Mouse (Mus musculus) neural tube, embryonic 12.5 days (tissue): ENCODE measurements around the gene Tox3. TPM values are rescaled to one million over a fixed set of nuclear protein-coding genes. Genes with fewer than 3 reads are reported as not detected.

Experiments
- ATAC-seq: fragments of 200-750 bp; cut with Nextera tagmentation; 2 replicates; pipeline ENCODE4 v1.8.0; 2017; ENCODE audit warnings: low read depth, mild to moderate bottlenecking, moderate TSS enrichment, moderate library complexity; ENCODE audit not compliant: low FRiP score
- H3K27ac ChIP-seq: fragments of 300-500 bp; sonication (generic); 2 replicates; pipeline ENCODE4 v1.5.1; 2016
- H3K27me3 ChIP-seq: fragments of 300-500 bp; sonication (generic); replicated peaks from 2 replicates; pipeline ENCODE4 v1.6.1; 2016; ENCODE audit warnings: mild to moderate bottlenecking
- H3K36me3 ChIP-seq: fragments of 300-500 bp; sonication (generic); 2 replicates; pipeline ENCODE4 v1.6.1; 2016; ENCODE audit warnings: mild to moderate bottlenecking
- H3K4me1 ChIP-seq: fragments of 300-500 bp; sonication (generic); 2 replicates; pipeline ENCODE4 v1.6.1; 2016
- H3K4me2 ChIP-seq: fragments of 300-500 bp; sonication (generic); replicated peaks from 2 replicates; pipeline ENCODE4 v1.6.1; 2016; ENCODE audit warnings: mild to moderate bottlenecking
- H3K4me3 ChIP-seq: fragments of 300-500 bp; sonication (generic); 2 replicates; pipeline ENCODE4 v1.5.1; 2016
- H3K9ac ChIP-seq: fragments of 300-500 bp; sonication (generic); 2 replicates; pipeline ENCODE4 v1.6.1; 2016; ENCODE audit warnings: mild to moderate bottlenecking
- H3K9me3 ChIP-seq: fragments of 300-500 bp; sonication (generic); 2 replicates; pipeline ENCODE4 v1.6.1; 2016; ENCODE audit warnings: mild to moderate bottlenecking
- WGBS: fragments of 180-500 bp; shearing (Covaris S2); methylation state at CpG from one replicate; pipeline ENCODE4 v1.1.7; 2016; 5-methylcytosine and 5-hydroxymethylcytosine counted together
- polyA plus RNA-seq: library from polyadenylated mRNA; unstranded; fragments of >200 nt; fragmentation: Nextera tagmentation; extraction: Ambion mirVana; gene quantifications from 2 replicates; pipeline ENCODE4 v1.2.1, GENCODE M21; 2016

Tox3 gene
- polyA plus RNA-seq, 1 experiment from 2014 or later = 55.7 TPM

- 63% methylated on average over 2 of the region's 2 CpGs for WGBS
- no peak overlapping the region for H3K4me2 ChIP-seq
- peaks cover 21% of the 10 kb centered on the region; the same call in 1 of the 2 replicates for H3K4me1 ChIP-seq
- no peaks in the 10 kb centered on the region for H3K27me3 ChIP-seq
- H3K4me3 ChIP-seq = no peak overlapping the region
- no peaks in the 10 kb centered on the region for H3K9me3 ChIP-seq
- no peak for ATAC-seq
- H3K9ac ChIP-seq = no peak overlapping the region
- H3K27ac ChIP-seq = no peak overlapping the region
- no peaks in the 10 kb centered on the region for H3K36me3 ChIP-seq
Observed at GRCm38 (mm10) chr8:90352991-90353390, 4.8 kb upstream of the Tox3 start.

- no peak for ATAC-seq
- H3K4me1 ChIP-seq = peaks cover 27% of the 10 kb centered on the region; the same call in 1 of the 2 replicates
Observed at GRCm38 (mm10) chr8:90349709-90350562, 1.8 kb upstream of the Tox3 start.

GRCm38 (mm10) chr8:90348926-90349683 lies 962 bp upstream of the Tox3 start:
- 10% methylated on average over 11 of the region's 11 CpGs for WGBS
- Histone ChIP-seq H3K27ac (peak overlapping the region; percentile 96), H3K4me2 (peak overlapping the region; percentile 70), H3K36me3 (no peaks in the 10 kb centered on the region), H3K27me3 (no peaks in the 10 kb centered on the region), H3K9ac (peak overlapping the region; percentile 100), H3K4me1 (peaks cover 25% of the 10 kb centered on the region; the same call in 1 of the 2 replicates), H3K4me3 (peak overlapping the region; percentile 91), H3K9me3 (no peaks in the 10 kb centered on the region)
- no peak for ATAC-seq

More at GRCm38 (mm10) chr8:90349709-90350562, 1.8 kb upstream of the Tox3 start:
- Histone ChIP-seq H3K4me3 (no peak overlapping the region), H3K36me3 (no peaks in the 10 kb centered on the region), H3K9ac (no peak overlapping the region), H3K27me3 (no peaks in the 10 kb centered on the region), H3K9me3 (no peaks in the 10 kb centered on the region), H3K27ac (no peak overlapping the region), H3K4me2 (0 out of 2 replicates have a peak overlapping the region, but pooled peaks have one; percentile 7)
- 18% methylated on average over 13 of the region's 13 CpGs for WGBS

- H3K9ac ChIP-seq = peak overlapping the region; percentile 100
- H3K27me3 ChIP-seq = no peaks in the 10 kb centered on the region
- peak overlapping the region; percentile 96 for H3K27ac ChIP-seq
- no peaks in the 10 kb centered on the region for H3K9me3 ChIP-seq
- under 1% methylated on average over 65 of the region's 66 CpGs for WGBS
- 0 out of 2 replicates have a peak, but pooled peaks cover 3% of the 10 kb centered on the region for H3K36me3 ChIP-seq
- peak overlapping the region; percentile 91 for H3K4me3 ChIP-seq
- peak overlapping the region; percentile 70 for H3K4me2 ChIP-seq
- H3K4me1 ChIP-seq = peaks cover 18% of the 10 kb centered on the region; the same call in 1 of the 2 replicates
- ATAC-seq = peak; percentile 54
Observed at GRCm38 (mm10) chr8:90347581-90348177, 464 bp downstream of the Tox3 start.

GRCm38 (mm10) chr8:90346880-90347535 lies 1.1 kb downstream of the Tox3 start:
- peaks cover 18% of the 10 kb centered on the region; the same call in 1 of the 2 replicates for H3K4me1 ChIP-seq
- H3K9ac ChIP-seq = peak overlapping the region; percentile 100
- no peak for ATAC-seq
- 0 out of 2 replicates have a peak, but pooled peaks cover 3% of the 10 kb centered on the region for H3K36me3 ChIP-seq
- peak overlapping the region; percentile 96 for H3K27ac ChIP-seq
- peak overlapping the region; percentile 91 for H3K4me3 ChIP-seq
- H3K9me3 ChIP-seq = no peaks in the 10 kb centered on the region
- peak overlapping the region; percentile 70 for H3K4me2 ChIP-seq
- WGBS = under 1% methylated on average over 21 of the region's 21 CpGs
- no peaks in the 10 kb centered on the region for H3K27me3 ChIP-seq

GRCm38 (mm10) chr8:90346138-90346879 lies 1.8 kb downstream of the Tox3 start:
- H3K4me2 ChIP-seq = peak overlapping the region; percentile 70
- no peak for ATAC-seq
- peak overlapping the region; percentile 91 for H3K4me3 ChIP-seq
- H3K27me3 ChIP-seq = no peaks in the 10 kb centered on the region
- 15% methylated on average over 13 of the region's 13 CpGs for WGBS
- peaks cover 18% of the 10 kb centered on the region; the same call in 1 of the 2 replicates for H3K4me1 ChIP-seq
- peak overlapping the region; percentile 100 for H3K9ac ChIP-seq
- H3K36me3 ChIP-seq = 0 out of 2 replicates have a peak, but pooled peaks cover 3% of the 10 kb centered on the region
- H3K9me3 ChIP-seq = no peaks in the 10 kb centered on the region
- H3K27ac ChIP-seq = peak overlapping the region; percentile 16

GRCm38 (mm10) chr8:90330377-90331285 lies 17.5 kb downstream of the Tox3 start:
- H3K9me3 ChIP-seq = no peaks in the 10 kb centered on the region
- no peak overlapping the region for H3K27ac ChIP-seq
- H3K4me2 ChIP-seq = no peak overlapping the region
- H3K36me3 ChIP-seq = peaks cover 32% of the 10 kb centered on the region
- peaks cover 14% of the 10 kb centered on the region; the same call in 1 of the 2 replicates for H3K4me1 ChIP-seq
- 61% methylated on average over 7 of the region's 7 CpGs for WGBS
- H3K27me3 ChIP-seq = no peaks in the 10 kb centered on the region
- no peak overlapping the region for H3K9ac ChIP-seq
- H3K4me3 ChIP-seq = no peak overlapping the region
- ATAC-seq = no peak

- no peak for ATAC-seq
- Histone ChIP-seq H3K36me3 (0 out of 2 replicates have a peak, but pooled peaks cover 3% of the 10 kb centered on the region), H3K4me3 (no peak overlapping the region), H3K9me3 (no peaks in the 10 kb centered on the region), H3K4me2 (no peak overlapping the region), H3K9ac (no peak overlapping the region), H3K4me1 (peaks cover 24% of the 10 kb centered on the region), H3K27ac (no peak overlapping the region), H3K27me3 (no peaks in the 10 kb centered on the region)
- WGBS = 29% methylated on average over 4 of the region's 4 CpGs
Observed at GRCm38 (mm10) chr8:90323824-90324223, 24.3 kb downstream of the Tox3 start.

GRCm38 (mm10) chr8:90322701-90323439 lies 25.3 kb downstream of the Tox3 start:
- H3K27me3 ChIP-seq = no peaks in the 10 kb centered on the region
- peaks cover 8% of the 10 kb centered on the region; the same call in 1 of the 2 replicates for H3K36me3 ChIP-seq
- ATAC-seq = no peak
- no peak overlapping the region for H3K9ac ChIP-seq
- H3K9me3 ChIP-seq = no peaks in the 10 kb centered on the region
- H3K4me1 ChIP-seq = peaks cover 24% of the 10 kb centered on the region
- no peak overlapping the region for H3K27ac ChIP-seq
- H3K4me2 ChIP-seq = no peak overlapping the region
- 77% methylated on average over 8 of the region's 8 CpGs for WGBS
- no peak overlapping the region for H3K4me3 ChIP-seq

GRCm38 (mm10) chr8:90321255-90321654 lies 26.9 kb downstream of the Tox3 start:
- H3K36me3 ChIP-seq = peaks cover 6% of the 10 kb centered on the region; the same call in 1 of the 2 replicates

More at GRCm38 (mm10) chr8:90321255-90321654, 26.9 kb downstream of the Tox3 start:
- H3K9me3 ChIP-seq = no peaks in the 10 kb centered on the region
- H3K4me2 ChIP-seq = no peak overlapping the region
- H3K27ac ChIP-seq = no peak overlapping the region
- H3K4me1 ChIP-seq = peaks cover 24% of the 10 kb centered on the region
- H3K27me3 ChIP-seq = no peaks in the 10 kb centered on the region
- no peak for ATAC-seq
- no peak overlapping the region for H3K9ac ChIP-seq
- H3K4me3 ChIP-seq = no peak overlapping the region
- 97% methylated on average over 1 of the region's 1 CpGs for WGBS
